Mouse (Mus musculus) bone marrow macrophage, adult 2 months (primary cell): ENCODE results near the gene Mars.
"Not testable (repeated sequence)": the region's sequence is repeated elsewhere in the genome, so short reads cannot be mapped to it uniquely, and the experiment has no call there.

ENCODE experiments used
- CTCF ChIP-seq: IDR thresholded peaks from 2 replicates; pipeline ENCODE4 v1.5.1; 2012; ENCODE audit warnings: low read depth, mild to moderate bottlenecking, low read length, moderate library complexity
- POLR2A ChIP-seq: IDR thresholded peaks from 2 replicates; pipeline ENCODE4 v1.6.1; 2012; ENCODE audit warnings: mild to moderate bottlenecking, low read depth, low read length, borderline replicate concordance

- not testable (repeated sequence) for TF ChIP-seq POLR2A, CTCF
These were observed 3.4 kb upstream of the Mars start for GRCm38 (mm10) chr10:127314950-127315349.
